Mouse (Mus musculus): ENCODE data around the gene Ruvbl2. TPM values are rescaled to one million over a fixed set of nuclear protein-coding genes. Genes with fewer than 3 reads are reported as not detected.
"Not testable (repeated sequence)": the region's sequence is repeated elsewhere in the genome, so short reads cannot be mapped to it uniquely, and the experiment has no call there.

Gene Ruvbl2
- 164 and 173 TPM in 2 replicates for polyA plus RNA-seq (2015; fragmentation: Nextera tagmentation; extraction: Ambion mirVana)

GRCm38 (mm10) chr7:45437521-45438276 lies at the start of gene Ruvbl2:
Gene Ruvbl2 (minus strand): TSS chr7:45438096.
- no peak within 1 kb of the TSS for H3K27ac ChIP-seq (ENCODE audit: low read length)
- H3K4me2 ChIP-seq (replicated peaks; ENCODE audit: low read depth, low read length) = peak within 1 kb of the TSS; percentile 41
- 0 out of 2 replicates have a peak within 1 kb of the TSS, but pooled peaks have one; percentile 13 for H3K9ac ChIP-seq (replicated peaks; ENCODE audit: low read length)
- H3K4me3 ChIP-seq (ENCODE audit: low read length) = peak within 1 kb of the TSS; percentile 0; the same call in 1 of the 2 replicates
- no peaks in the 10 kb centered on the region for H3K9me3 ChIP-seq (ENCODE audit: low read length)
- no peaks in the 10 kb centered on the region for H3K27me3 ChIP-seq (ENCODE audit: insufficient read depth, low read length)
- 23% methylated on average over 19 of the region's 19 CpGs for WGBS
- H3K36me3 ChIP-seq (ENCODE audit: insufficient read depth, low read length) = peaks cover 15% of the 10 kb centered on the region
- ATAC-seq (ENCODE audit: low FRiP score, low TSS enrichment) = no peak
- H3K4me1 ChIP-seq (ENCODE audit: insufficient read depth, low read length) = peaks cover 34% of the 10 kb centered on the region

DNA sequence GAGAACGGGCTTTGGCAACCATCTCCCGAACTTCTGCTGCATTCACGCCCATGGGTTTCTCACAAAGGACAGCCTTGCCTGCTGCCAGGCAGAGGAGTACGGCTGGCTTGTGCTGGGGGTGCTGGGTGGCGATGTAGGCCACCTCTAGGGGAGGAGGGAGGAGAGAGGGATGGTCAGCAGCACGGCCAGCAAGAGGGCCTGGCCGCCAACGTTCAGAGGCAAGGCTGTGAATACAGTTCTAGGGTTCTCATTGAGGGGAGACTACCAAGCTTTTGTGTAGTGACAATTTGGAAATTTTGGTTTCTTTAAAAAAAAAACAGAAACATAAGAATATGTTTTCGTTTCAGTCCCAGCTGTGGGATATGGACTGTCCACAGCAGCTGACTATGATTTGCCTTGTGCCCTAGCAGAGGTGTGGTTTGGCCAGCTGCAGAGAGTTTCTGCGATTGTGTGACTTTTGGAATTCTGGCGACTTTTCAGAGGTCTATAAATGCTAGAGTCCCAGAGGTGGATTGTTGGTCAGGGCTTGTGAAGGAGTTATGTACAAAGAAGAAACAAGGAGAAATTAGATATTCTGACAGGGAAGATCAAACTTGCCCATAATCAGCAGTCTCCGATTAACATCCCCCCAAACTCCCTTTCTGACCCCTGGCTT lies 49.0 kb upstream of the Ruvbl2 start, which contains the start of gene Gm45808:
TSS of gene Gm45808 (minus strand) at position 51 of the 655 bp plus-strand sequence.
- WGBS = 79% methylated on average over 12 of the region's 12 CpGs
- ATAC-seq (ENCODE audit: low FRiP score, low TSS enrichment) = no peak
- Histone ChIP-seq H3K27me3 (ENCODE audit: insufficient read depth, low read length) (no peaks in the 10 kb centered on the region), H3K9ac (replicated peaks; ENCODE audit: low read length) (no peak within 1 kb of the TSS), H3K4me1 (ENCODE audit: insufficient read depth, low read length) (peaks cover 26% of the 10 kb centered on the region), H3K4me3 (ENCODE audit: low read length) (no peak within 1 kb of the TSS), H3K9me3 (ENCODE audit: low read length) (no peaks in the 10 kb centered on the region), H3K27ac (ENCODE audit: low read length) (no peak within 1 kb of the TSS), H3K4me2 (replicated peaks; ENCODE audit: low read depth, low read length) (no peak within 1 kb of the TSS), H3K36me3 (ENCODE audit: insufficient read depth, low read length) (no peaks in the 10 kb centered on the region)

DNA sequence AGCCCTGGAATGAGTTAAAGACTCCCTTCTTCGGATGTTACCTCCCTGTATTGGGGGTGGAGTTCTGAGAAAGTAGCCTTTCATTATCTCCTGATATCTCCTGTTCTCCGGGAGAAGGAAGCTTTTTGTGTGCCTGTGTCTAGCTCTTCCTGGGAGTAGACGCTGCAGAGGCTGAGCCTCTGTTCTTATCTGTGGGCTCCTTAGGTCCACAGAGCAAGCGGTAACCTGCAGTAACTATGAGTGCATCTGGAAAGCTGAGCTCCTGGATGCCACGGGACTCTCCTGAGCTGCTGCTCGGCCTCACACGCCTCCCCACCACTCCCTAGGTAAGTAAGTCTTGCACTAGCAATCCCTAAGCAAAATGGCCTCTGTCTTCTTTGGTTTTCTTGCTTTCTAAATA lies 48.3 kb upstream of the Ruvbl2 start:
- Histone ChIP-seq H3K9me3 (ENCODE audit: low read length) (no peaks in the 10 kb centered on the region), H3K27me3 (ENCODE audit: insufficient read depth, low read length) (no peaks in the 10 kb centered on the region), H3K9ac (replicated peaks; ENCODE audit: low read length) (no peak overlapping the region), H3K4me1 (ENCODE audit: insufficient read depth, low read length) (peaks cover 21% of the 10 kb centered on the region), H3K4me2 (replicated peaks; ENCODE audit: low read depth, low read length) (no peak overlapping the region), H3K4me3 (ENCODE audit: low read length) (no peak overlapping the region), H3K36me3 (ENCODE audit: insufficient read depth, low read length) (no peaks in the 10 kb centered on the region), H3K27ac (ENCODE audit: low read length) (no peak overlapping the region)
- no peak for ATAC-seq (ENCODE audit: low FRiP score, low TSS enrichment)
- 65% methylated on average over 7 of the region's 7 CpGs for WGBS

GRCm38 (mm10) chr7:45484985-45485384 lies 47.1 kb upstream of the Ruvbl2 start:
- not testable (repeated sequence) for H3K4me3 ChIP-seq (ENCODE audit: low read length); H3K27ac ChIP-seq (ENCODE audit: low read length); H3K9me3 ChIP-seq (ENCODE audit: low read length); H3K27me3 ChIP-seq (ENCODE audit: insufficient read depth, low read length); H3K9ac ChIP-seq (replicated peaks; ENCODE audit: low read length); ATAC-seq (ENCODE audit: low FRiP score, low TSS enrichment); H3K4me2 ChIP-seq (replicated peaks; ENCODE audit: low read depth, low read length); H3K36me3 ChIP-seq (ENCODE audit: insufficient read depth, low read length)
- 91% methylated on average over 5 of the region's 5 CpGs for WGBS
- H3K4me1 ChIP-seq (ENCODE audit: insufficient read depth, low read length) = peaks cover 12% of the 10 kb centered on the region

DNA sequence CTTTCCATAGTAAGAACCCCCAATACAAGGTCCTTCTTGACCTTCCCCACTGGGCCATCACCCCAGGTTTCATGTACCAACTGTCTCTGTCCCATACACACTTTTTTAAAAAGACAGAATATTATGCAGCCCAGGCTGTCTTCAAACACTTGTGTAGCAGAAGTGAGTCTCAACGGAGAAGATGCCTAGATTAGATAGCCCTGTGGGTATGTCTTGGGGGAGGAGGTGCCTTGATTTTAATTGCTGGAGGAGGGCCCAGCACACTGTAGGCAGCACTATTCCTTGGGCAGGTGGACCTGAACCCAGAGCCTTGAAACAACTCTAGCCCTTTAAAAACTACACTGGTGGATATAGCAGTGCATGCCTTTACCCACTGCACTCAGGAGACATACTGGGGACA lies 44.3 kb upstream of the Ruvbl2 start:
- 86% methylated on average over 1 of the region's 1 CpGs for WGBS
- no peak overlapping the region for H3K4me2 ChIP-seq (replicated peaks; ENCODE audit: low read depth, low read length)
- ATAC-seq (ENCODE audit: low FRiP score, low TSS enrichment) = no peak

GRCm38 (mm10) chr7:45481374-45481927 lies 43.6 kb upstream of the Ruvbl2 start, which contains the start of gene Tulp2:
Gene Tulp2 (plus strand): TSS chr7:45481877.
- H3K4me3 ChIP-seq (ENCODE audit: low read length) = no peak within 1 kb of the TSS
- WGBS = 51% methylated on average over 15 of the region's 15 CpGs
- H3K4me1 ChIP-seq (ENCODE audit: insufficient read depth, low read length) = no peaks in the 10 kb centered on the region
- H3K9ac ChIP-seq (replicated peaks; ENCODE audit: low read length) = no peak within 1 kb of the TSS
- no peak within 1 kb of the TSS for H3K27ac ChIP-seq (ENCODE audit: low read length)
- no peaks in the 10 kb centered on the region for H3K27me3 ChIP-seq (ENCODE audit: insufficient read depth, low read length)
- peak; percentile 83 for ATAC-seq (ENCODE audit: low FRiP score, low TSS enrichment)
- H3K9me3 ChIP-seq (ENCODE audit: low read length) = no peaks in the 10 kb centered on the region
- no peak within 1 kb of the TSS for H3K4me2 ChIP-seq (replicated peaks; ENCODE audit: low read depth, low read length)
- H3K36me3 ChIP-seq (ENCODE audit: insufficient read depth, low read length) = no peaks in the 10 kb centered on the region

More for the DNA sequence above, 44.3 kb upstream of the Ruvbl2 start:
- no peaks in the 10 kb centered on the region for H3K9me3 ChIP-seq (ENCODE audit: low read length)
- no peak overlapping the region for H3K4me3 ChIP-seq (ENCODE audit: low read length)
- H3K36me3 ChIP-seq (ENCODE audit: insufficient read depth, low read length) = no peaks in the 10 kb centered on the region
- H3K27ac ChIP-seq (ENCODE audit: low read length) = no peak overlapping the region
- no peak overlapping the region for H3K9ac ChIP-seq (replicated peaks; ENCODE audit: low read length)
- no peaks in the 10 kb centered on the region for H3K27me3 ChIP-seq (ENCODE audit: insufficient read depth, low read length)
- no peaks in the 10 kb centered on the region for H3K4me1 ChIP-seq (ENCODE audit: insufficient read depth, low read length)

GRCm38 (mm10) chr7:45480310-45480709 lies 42.4 kb upstream of the Ruvbl2 start:
- H3K4me3 ChIP-seq (ENCODE audit: low read length); H3K4me2 ChIP-seq (replicated peaks; ENCODE audit: low read depth, low read length); H3K27ac ChIP-seq (ENCODE audit: low read length); H3K9ac ChIP-seq (replicated peaks; ENCODE audit: low read length); H3K4me1 ChIP-seq (ENCODE audit: insufficient read depth, low read length); ATAC-seq (ENCODE audit: low FRiP score, low TSS enrichment); H3K36me3 ChIP-seq (ENCODE audit: insufficient read depth, low read length); H3K27me3 ChIP-seq (ENCODE audit: insufficient read depth, low read length); H3K9me3 ChIP-seq (ENCODE audit: low read length): not testable (repeated sequence)
- 67% methylated on average over 3 of the region's 4 CpGs for WGBS

DNA sequence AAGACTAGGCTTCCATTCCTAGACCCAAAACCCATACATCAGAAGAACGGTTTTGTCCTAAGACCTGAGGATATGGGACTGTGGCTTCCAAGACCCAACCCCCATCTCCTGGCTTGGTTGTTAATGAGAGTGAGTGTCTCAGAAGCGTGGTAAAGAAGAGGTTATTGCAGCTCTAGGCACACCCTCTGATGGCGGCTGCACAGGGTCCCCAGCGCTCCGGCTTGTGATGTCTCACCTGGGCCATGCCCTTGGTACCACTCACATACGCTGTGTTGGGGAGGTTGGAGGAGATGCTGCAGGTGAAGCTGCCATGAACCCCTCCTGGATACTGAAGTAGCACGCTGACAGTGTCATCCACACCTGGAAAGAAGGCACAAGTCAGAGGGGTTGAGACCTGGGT lies 40.9 kb upstream of the Ruvbl2 start:
- 93% methylated on average over 7 of the region's 7 CpGs for WGBS
- no peak overlapping the region for H3K27ac ChIP-seq (ENCODE audit: low read length)
- H3K9ac ChIP-seq (replicated peaks; ENCODE audit: low read length) = no peak overlapping the region

DNA sequence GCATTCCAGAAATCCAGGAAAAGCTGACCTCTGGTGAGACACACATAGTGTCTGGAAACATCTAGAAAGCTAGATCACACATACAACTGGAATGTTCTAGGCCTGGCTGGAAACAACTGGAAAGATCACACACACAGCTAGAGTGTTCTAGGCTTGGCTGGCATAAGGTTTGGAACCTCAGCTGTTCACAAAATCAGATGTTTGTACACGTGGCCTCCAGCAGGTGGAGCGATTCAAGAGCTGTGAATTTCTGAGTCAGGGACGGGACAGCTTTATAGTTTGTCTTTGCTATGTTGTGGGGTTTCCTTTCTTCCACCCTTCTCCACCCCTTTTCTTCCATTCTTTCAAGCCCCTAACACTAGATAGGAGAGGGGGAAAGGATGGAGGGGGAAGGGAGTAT lies 39.1 kb upstream of the Ruvbl2 start:
- no peak for ATAC-seq (ENCODE audit: low FRiP score, low TSS enrichment)
- Histone ChIP-seq H3K4me1 (ENCODE audit: insufficient read depth, low read length) (peaks cover 3% of the 10 kb centered on the region; the same call in 1 of the 2 replicates), H3K4me3 (ENCODE audit: low read length) (no peak overlapping the region), H3K9me3 (ENCODE audit: low read length) (no peaks in the 10 kb centered on the region), H3K4me2 (replicated peaks; ENCODE audit: low read depth, low read length) (no peak overlapping the region), H3K27ac (ENCODE audit: low read length) (no peak overlapping the region), H3K9ac (replicated peaks; ENCODE audit: low read length) (no peak overlapping the region), H3K27me3 (ENCODE audit: insufficient read depth, low read length) (no peaks in the 10 kb centered on the region), H3K36me3 (ENCODE audit: insufficient read depth, low read length) (no peaks in the 10 kb centered on the region)
- WGBS = 2% methylated on average over 3 of the region's 3 CpGs

More for the DNA sequence above, 40.9 kb upstream of the Ruvbl2 start:
- H3K27me3 ChIP-seq (ENCODE audit: insufficient read depth, low read length) = no peaks in the 10 kb centered on the region
- H3K4me1 ChIP-seq (ENCODE audit: insufficient read depth, low read length) = peaks cover 3% of the 10 kb centered on the region; the same call in 1 of the 2 replicates
- H3K36me3 ChIP-seq (ENCODE audit: insufficient read depth, low read length) = no peaks in the 10 kb centered on the region
- no peaks in the 10 kb centered on the region for H3K9me3 ChIP-seq (ENCODE audit: low read length)
- H3K4me2 ChIP-seq (replicated peaks; ENCODE audit: low read depth, low read length) = no peak overlapping the region
- H3K4me3 ChIP-seq (ENCODE audit: low read length) = no peak overlapping the region
- ATAC-seq (ENCODE audit: low FRiP score, low TSS enrichment) = no peak
